Mouse (Mus musculus) midbrain, embryonic 15.5 days (tissue): ENCODE results near the gene Rasl10a. TPM values are rescaled to one million over a fixed set of nuclear protein-coding genes. Genes with fewer than 3 reads are reported as not detected.

Experiments used
- ATAC-seq: fragments of 200-750 bp; cut with Nextera tagmentation; replicated peaks from 2 replicates; pipeline ENCODE4 v1.8.0; 2017; ENCODE audit warnings: moderate TSS enrichment
- H3K27ac ChIP-seq: fragments of 300-500 bp; sonication (generic); 2 replicates; pipeline ENCODE4 v1.5.1; 2015; ENCODE audit warnings: mild to moderate bottlenecking, inconsistent platforms
- H3K27me3 ChIP-seq: fragments of 300-500 bp; sonication (generic); replicated peaks from 2 replicates; pipeline ENCODE4 v1.6.1; 2015; ENCODE audit warnings: inconsistent platforms
- H3K36me3 ChIP-seq: fragments of 300-500 bp; sonication (generic); replicated peaks from 2 replicates; pipeline ENCODE4 v1.6.1; 2015; ENCODE audit warnings: inconsistent platforms
- H3K4me1 ChIP-seq: fragments of 300-500 bp; sonication (generic); 2 replicates; pipeline ENCODE4 v1.6.1; 2015; ENCODE audit warnings: inconsistent platforms
- H3K4me2 ChIP-seq: fragments of 300-500 bp; sonication (generic); 2 replicates; pipeline ENCODE4 v1.6.1; 2015; ENCODE audit warnings: inconsistent platforms, mild to moderate bottlenecking, moderate library complexity
- H3K4me3 ChIP-seq: fragments of 300-500 bp; sonication (generic); 2 replicates; pipeline ENCODE4 v1.5.1; 2015; ENCODE audit warnings: mild to moderate bottlenecking, inconsistent platforms
- H3K9ac ChIP-seq: fragments of 300-500 bp; sonication (generic); 2 replicates; pipeline ENCODE4 v1.6.1; 2015; ENCODE audit warnings: mild to moderate bottlenecking, inconsistent platforms
- H3K9me3 ChIP-seq: fragments of 300-500 bp; sonication (generic); 2 replicates; pipeline ENCODE4 v1.6.1; 2016; ENCODE audit warnings: inconsistent platforms
- WGBS: fragments of 180-500 bp; shearing (Covaris S2); methylation state at CpG from one replicate; pipeline ENCODE4 v1.1.7; 2015; ENCODE audit warnings: mixed read lengths; 5-methylcytosine and 5-hydroxymethylcytosine counted together
- polyA plus RNA-seq: library from polyadenylated mRNA; unstranded; fragments of >200 nt; fragmentation: Nextera tagmentation; extraction: Ambion mirVana; gene quantifications from 2 replicates; pipeline ENCODE4 v1.2.1, GENCODE M21; 2015

The Rasl10a gene
- polyA plus RNA-seq, 1 experiment from 2014 or later: 0.77 TPM

- under 1% methylated on average over 44 of the region's 44 CpGs for whole genome bisulfite sequencing
- Histone ChIP-seq H3K27ac (peak overlapping the region; percentile 99), H3K4me1 (peaks cover 42% of the 10 kb centered on the region), H3K4me2 (peak overlapping the region; percentile 72), H3K9ac (peak overlapping the region; percentile 85), H3K4me3 (peak overlapping the region; percentile 66), H3K9me3 (no peaks in the 10 kb centered on the region), H3K36me3 (no peaks in the 10 kb centered on the region), H3K27me3 (no peaks in the 10 kb centered on the region)
- ATAC-seq: peak; percentile 41; the same call in 1 of the 2 replicates
Observed at GRCm38 (mm10) chr11:5098035-5098735, 40.3 kb downstream of the Rasl10a start.

DNA sequence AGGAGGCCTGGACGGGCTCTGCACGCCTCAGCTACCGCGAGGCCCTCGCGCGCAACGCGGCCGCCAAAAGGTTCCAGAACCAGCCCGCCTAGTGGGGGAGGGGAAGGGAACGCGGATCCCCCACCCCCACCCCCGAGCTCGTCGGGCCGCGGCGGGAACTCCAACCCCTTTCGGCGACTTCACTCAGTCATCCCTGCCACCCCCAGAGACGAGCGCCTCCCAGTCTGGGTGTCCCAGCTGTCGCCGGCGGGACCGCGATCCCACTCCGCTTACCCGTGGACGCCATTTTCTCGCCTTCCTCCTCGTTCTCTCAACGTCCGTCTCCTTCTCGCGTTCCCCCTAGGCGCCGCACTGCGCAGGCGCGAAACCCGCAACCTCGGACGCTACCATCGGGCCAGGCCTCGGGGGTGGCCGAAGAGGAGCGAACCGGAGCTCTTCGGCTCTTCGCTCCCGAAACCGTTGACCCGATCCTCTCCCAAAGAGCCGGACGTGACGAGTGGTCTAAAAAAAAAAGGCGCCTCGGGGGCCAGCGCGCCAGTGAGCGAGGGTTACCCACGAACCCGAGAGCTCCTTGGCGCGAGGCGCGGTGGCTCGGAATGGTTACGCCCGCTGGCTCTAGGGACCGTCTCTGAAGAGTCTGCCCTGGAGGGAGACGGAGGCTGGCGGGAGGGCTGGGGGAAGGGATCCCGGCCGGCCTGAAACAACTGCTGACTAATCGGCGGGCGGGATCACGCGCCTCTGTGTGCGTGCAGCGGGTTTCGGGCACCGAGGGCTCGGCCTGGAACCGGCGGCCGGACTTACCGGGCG lies 41.0 kb downstream of the Rasl10a start, which contains the start of the genes Rhbdd3 and Ewsr1:
Gene Rhbdd3, plus strand, starts transcription at position 191 of the 807 bp plus-strand sequence.
Gene Ewsr1, minus strand, starts transcription at position 531 of the 807 bp plus-strand sequence.
- H3K27ac ChIP-seq: peak within 1 kb of the TSS; percentile 99
- under 1% methylated on average over 87 of the region's 92 CpGs for WGBS
- H3K4me1 ChIP-seq: peaks cover 42% of the 10 kb centered on the region
- peak within 1 kb of the TSS; percentile 78 for H3K4me2 ChIP-seq
- no peaks in the 10 kb centered on the region for H3K9me3 ChIP-seq
- H3K4me3 ChIP-seq: peak within 1 kb of the TSS; percentile 66
- H3K27me3 ChIP-seq: no peaks in the 10 kb centered on the region
- ATAC-seq: peak; percentile 90
- peak within 1 kb of the TSS; percentile 85 for H3K9ac ChIP-seq
- H3K36me3 ChIP-seq: no peaks in the 10 kb centered on the region; the same call in 1 of the 2 replicates

DNA sequence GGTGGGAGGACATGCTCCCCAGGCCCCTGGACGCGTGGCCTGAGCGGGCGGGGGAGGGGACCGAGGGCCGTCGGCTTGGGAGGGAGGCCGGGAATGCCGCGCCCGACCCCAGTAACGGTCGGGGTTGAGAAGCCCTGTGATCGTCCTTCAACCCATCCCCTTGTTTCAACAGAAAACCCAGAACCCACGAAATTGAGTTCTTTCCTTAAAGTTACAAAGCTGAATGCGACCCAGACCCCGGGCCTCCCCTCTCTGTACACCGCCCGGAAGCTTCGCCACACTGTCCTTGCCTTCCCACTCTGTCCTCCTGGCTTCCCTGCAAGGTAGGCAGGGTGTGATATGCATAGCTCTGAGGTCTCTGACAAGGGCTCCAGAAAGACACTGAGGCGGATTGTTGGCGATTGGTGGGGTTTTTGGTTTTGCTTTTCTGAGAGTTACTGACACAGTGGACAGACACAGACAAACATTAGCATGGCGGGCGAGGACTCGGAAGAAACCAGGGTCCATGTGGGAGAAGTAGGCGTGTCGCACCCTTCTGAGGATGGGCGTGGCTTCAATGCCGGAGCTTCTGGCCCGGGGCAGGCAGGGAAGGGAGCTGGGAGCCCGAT lies 41.8 kb downstream of the Rasl10a start:
- peak overlapping the region; percentile 66 for H3K4me3 ChIP-seq
- H3K9ac ChIP-seq: peak overlapping the region; percentile 85
- WGBS: under 1% methylated on average over 22 of the region's 31 CpGs
- peaks cover 38% of the 10 kb centered on the region for H3K4me1 ChIP-seq
- H3K27me3 ChIP-seq: no peaks in the 10 kb centered on the region
- H3K36me3 ChIP-seq: no peaks in the 10 kb centered on the region; the same call in 1 of the 2 replicates
- peak overlapping the region; percentile 78 for H3K4me2 ChIP-seq
- peak; percentile 79 for ATAC-seq
- no peaks in the 10 kb centered on the region for H3K9me3 ChIP-seq
- H3K27ac ChIP-seq: peak overlapping the region; percentile 99

DNA sequence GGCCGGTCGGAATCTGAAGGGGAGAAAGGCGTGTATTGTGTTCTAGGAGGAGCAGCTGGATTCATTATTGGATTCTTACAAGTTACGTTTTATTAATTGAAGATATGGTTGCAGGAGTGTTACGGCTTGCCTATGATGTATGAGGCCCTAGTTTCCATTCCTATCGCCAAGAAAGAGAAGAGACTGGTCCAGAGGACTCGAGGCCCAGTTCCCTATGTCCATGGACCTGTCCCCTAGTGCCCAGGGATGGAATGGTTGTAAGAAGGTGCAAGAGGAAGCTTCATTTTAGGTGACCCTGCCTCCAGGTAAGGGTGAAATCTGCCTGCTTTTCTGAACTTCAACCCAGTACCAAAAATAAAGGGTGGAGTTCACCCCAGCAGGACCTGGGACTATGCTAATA lies 42.4 kb downstream of the Rasl10a start:
- H3K4me1 ChIP-seq: peaks cover 36% of the 10 kb centered on the region
- no peak for ATAC-seq
- H3K4me2 ChIP-seq: peak overlapping the region; percentile 78
- H3K27ac ChIP-seq: peak overlapping the region; percentile 99
- peak overlapping the region; percentile 85 for H3K9ac ChIP-seq
- H3K4me3 ChIP-seq: peak overlapping the region; percentile 66
- H3K36me3 ChIP-seq: no peaks in the 10 kb centered on the region; the same call in 1 of the 2 replicates
- 0% methylated on average over 7 of the region's 7 CpGs for WGBS
- H3K27me3 ChIP-seq: no peaks in the 10 kb centered on the region
- no peaks in the 10 kb centered on the region for H3K9me3 ChIP-seq

DNA sequence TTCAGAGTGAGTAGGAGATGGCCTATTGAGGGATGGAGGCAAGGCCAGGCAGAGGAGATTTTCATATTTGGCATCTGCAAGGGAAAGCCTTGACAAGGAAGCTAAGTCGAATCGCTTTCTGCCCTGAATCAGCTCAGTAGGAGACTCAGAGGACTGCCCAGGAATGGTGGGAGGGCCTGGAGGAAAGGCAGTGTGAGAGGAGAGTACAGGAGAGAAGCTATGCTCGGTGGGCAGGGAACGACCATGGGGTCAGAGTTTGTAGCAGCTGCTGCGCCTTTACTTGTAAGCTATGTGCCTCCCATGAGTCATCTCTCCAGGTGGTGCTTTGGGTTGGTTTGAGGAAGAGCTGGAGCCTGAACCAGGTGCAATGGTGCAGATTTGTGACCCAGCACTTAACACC lies 42.9 kb downstream of the Rasl10a start:
- H3K4me2 ChIP-seq: peak overlapping the region; percentile 78
- H3K4me3 ChIP-seq: peak overlapping the region; percentile 66
- no peaks in the 10 kb centered on the region; the same call in 1 of the 2 replicates for H3K36me3 ChIP-seq
- peak overlapping the region; percentile 99 for H3K27ac ChIP-seq
- no peak for ATAC-seq
- no peaks in the 10 kb centered on the region for H3K9me3 ChIP-seq
- peaks cover 34% of the 10 kb centered on the region for H3K4me1 ChIP-seq
- H3K9ac ChIP-seq: peak overlapping the region; percentile 85; the same call in 1 of the 2 replicates
- H3K27me3 ChIP-seq: no peaks in the 10 kb centered on the region
- WGBS: 44% methylated on average over 5 of the region's 5 CpGs

DNA sequence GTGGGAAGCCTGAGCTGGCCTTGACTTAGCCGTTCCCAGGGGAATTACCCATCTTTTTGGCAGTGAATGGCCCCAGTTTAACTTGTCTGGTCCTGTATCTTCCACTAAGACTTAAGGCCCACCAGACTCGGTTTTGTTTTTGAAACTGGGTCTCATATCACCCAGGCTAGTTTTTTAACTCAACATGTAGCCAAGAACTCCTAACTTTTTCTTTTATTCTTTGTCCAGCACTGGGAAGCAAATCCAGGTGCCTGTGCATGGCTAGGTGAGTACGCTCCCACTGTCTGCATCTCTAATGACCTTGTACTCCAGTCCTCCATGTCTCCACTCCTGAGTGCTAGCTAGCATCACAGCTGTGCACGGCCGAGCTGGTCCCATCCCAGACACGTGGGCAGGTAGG lies 43.7 kb downstream of the Rasl10a start:
- Histone ChIP-seq H3K27ac (no peak overlapping the region), H3K4me3 (no peak overlapping the region), H3K27me3 (no peaks in the 10 kb centered on the region), H3K4me1 (peaks cover 25% of the 10 kb centered on the region), H3K36me3 (no peaks in the 10 kb centered on the region; the same call in 1 of the 2 replicates), H3K4me2 (no peak overlapping the region), H3K9ac (no peak overlapping the region), H3K9me3 (no peaks in the 10 kb centered on the region)
- 90% methylated on average over 6 of the region's 6 CpGs for WGBS
- no peak for ATAC-seq

DNA sequence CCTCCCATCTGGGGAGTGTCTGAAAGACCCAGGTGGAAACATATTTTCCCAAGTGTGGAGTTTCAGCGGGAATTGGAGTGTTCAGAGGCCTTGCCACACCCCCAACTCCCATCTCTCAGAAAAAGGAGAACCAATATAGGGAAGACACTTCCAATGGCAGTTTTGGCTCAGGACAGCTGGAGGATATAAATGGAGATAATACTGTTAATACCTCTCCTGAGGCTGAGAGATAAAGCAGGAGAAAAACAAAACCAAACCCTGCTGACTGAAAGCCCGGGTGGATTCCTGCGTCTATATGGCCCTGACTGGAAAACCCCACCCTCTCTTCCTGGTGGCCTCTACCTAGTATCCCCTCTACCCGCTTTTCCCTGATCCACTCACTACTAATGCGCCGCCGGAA lies 44.5 kb downstream of the Rasl10a start:
- Histone ChIP-seq H3K4me2 (no peak overlapping the region), H3K36me3 (no peaks in the 10 kb centered on the region; the same call in 1 of the 2 replicates), H3K4me1 (peaks cover 18% of the 10 kb centered on the region), H3K27me3 (no peaks in the 10 kb centered on the region), H3K9ac (no peak overlapping the region), H3K27ac (no peak overlapping the region), H3K9me3 (no peaks in the 10 kb centered on the region), H3K4me3 (no peak overlapping the region)
- no peak for ATAC-seq
- WGBS: 87% methylated on average over 7 of the region's 7 CpGs

DNA sequence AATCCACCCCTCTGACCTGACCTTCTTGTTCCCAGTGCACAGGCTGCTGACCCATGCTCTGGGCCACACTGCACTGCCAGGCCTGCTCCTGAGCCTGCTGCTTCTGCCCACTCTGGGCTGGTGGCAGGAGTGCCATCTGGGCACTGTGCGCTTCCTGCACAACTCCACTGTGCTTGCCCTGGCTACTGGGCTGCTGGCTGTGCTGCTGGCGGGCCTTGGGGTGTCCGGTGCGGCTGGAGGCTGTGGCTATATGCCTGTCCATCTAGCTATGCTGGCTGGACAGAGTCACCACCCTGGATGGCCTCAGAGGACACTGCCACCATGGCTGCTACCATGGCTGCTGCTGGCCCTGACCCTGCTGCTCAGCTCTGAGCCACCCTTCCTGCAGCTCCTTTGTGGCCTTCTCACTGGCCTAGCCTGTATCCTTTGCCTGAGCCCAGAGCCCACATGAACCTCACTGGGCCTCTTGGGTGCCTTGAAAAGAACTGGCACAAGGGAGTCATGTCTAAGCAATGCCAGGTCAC lies 46.1 kb downstream of the Rasl10a start:
- WGBS: 97% methylated on average over 4 of the region's 4 CpGs
- H3K9me3 ChIP-seq: no peaks in the 10 kb centered on the region
- H3K4me3 ChIP-seq: no peak overlapping the region
- ATAC-seq: no peak
- no peaks in the 10 kb centered on the region; the same call in 1 of the 2 replicates for H3K36me3 ChIP-seq
- H3K4me1 ChIP-seq: peaks cover 16% of the 10 kb centered on the region
- no peaks in the 10 kb centered on the region for H3K27me3 ChIP-seq
- H3K9ac ChIP-seq: no peak overlapping the region
- H3K27ac ChIP-seq: no peak overlapping the region
- H3K4me2 ChIP-seq: no peak overlapping the region

DNA sequence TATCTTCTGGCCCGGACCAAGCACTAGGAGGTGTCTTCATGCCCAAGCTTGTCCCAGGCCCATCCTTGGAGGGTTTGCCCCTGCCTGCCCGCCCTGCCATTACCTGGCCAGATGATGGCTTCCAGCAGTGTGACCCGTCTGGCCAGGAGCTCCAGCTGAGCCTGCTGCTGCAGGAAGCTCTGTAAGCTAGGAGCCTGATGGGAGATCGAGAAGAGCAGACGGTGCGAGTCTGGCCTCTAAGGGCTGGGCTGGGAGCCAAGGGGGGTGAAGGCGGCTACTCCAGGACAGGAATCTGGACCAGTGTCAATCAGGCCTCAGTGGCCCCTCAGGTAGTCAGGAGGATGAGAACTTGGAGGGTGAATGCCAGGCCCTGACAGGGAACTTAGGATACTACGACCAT lies 51.5 kb downstream of the Rasl10a start:
- H3K4me3 ChIP-seq: no peak overlapping the region
- no peak for ATAC-seq
- no peaks in the 10 kb centered on the region for H3K9me3 ChIP-seq
- no peaks in the 10 kb centered on the region for H3K36me3 ChIP-seq
- H3K4me2 ChIP-seq: no peak overlapping the region
- H3K9ac ChIP-seq: no peak overlapping the region
- H3K4me1 ChIP-seq: no peaks in the 10 kb centered on the region
- H3K27ac ChIP-seq: no peak overlapping the region
- WGBS: 83% methylated on average over 8 of the region's 8 CpGs
- H3K27me3 ChIP-seq: no peaks in the 10 kb centered on the region
